Mouse (Mus musculus) heart, embryonic 16.5 days (tissue): ENCODE results near the gene Gm3099. TPM values are rescaled to one million over a fixed set of nuclear protein-coding genes. Genes with fewer than 3 reads are reported as not detected.
"Not testable (repeated sequence)": the region's sequence is repeated elsewhere in the genome, so short reads cannot be mapped to it uniquely, and the experiment has no call there.

ENCODE experiments used
- ATAC-seq: fragments of 200-750 bp; cut with Nextera tagmentation; replicated peaks from 2 replicates; pipeline ENCODE4 v1.8.0; 2017; ENCODE audit warnings: moderate number of reproducible peaks; ENCODE audit not compliant: insufficient read depth, low FRiP score; ENCODE audit errors: extremely low read depth
- H3K27ac ChIP-seq: fragments of 300-500 bp; sonication (generic); 2 replicates; pipeline ENCODE4 v1.5.1; 2014; ENCODE audit warnings: mild to moderate bottlenecking, low read length, control low read depth, moderate library complexity
- H3K27me3 ChIP-seq: fragments of 300-500 bp; sonication (generic); 2 replicates; pipeline ENCODE4 v1.6.1; 2014; ENCODE audit warnings: low read length, mixed read lengths; ENCODE audit not compliant: control insufficient read depth, insufficient read depth
- H3K36me3 ChIP-seq: fragments of 300-500 bp; sonication (generic); 2 replicates; pipeline ENCODE4 v1.6.1; 2014; ENCODE audit not compliant: control insufficient read depth, insufficient read depth
- H3K4me1 ChIP-seq: fragments of 300-500 bp; sonication (generic); 2 replicates; pipeline ENCODE4 v1.6.1; 2014; ENCODE audit warnings: low read length, mixed read lengths; ENCODE audit not compliant: control insufficient read depth, insufficient read depth
- H3K4me2 ChIP-seq: fragments of 300-500 bp; sonication (generic); 2 replicates; pipeline ENCODE4 v1.6.1; 2014; ENCODE audit warnings: low read depth, mild to moderate bottlenecking, control low read depth, low read length
- H3K4me3 ChIP-seq: fragments of 300-500 bp; sonication (generic); 2 replicates; pipeline ENCODE4 v1.5.1; 2014; ENCODE audit warnings: mild to moderate bottlenecking, control low read depth, low read length
- H3K9ac ChIP-seq: fragments of 300-500 bp; sonication (generic); 2 replicates; pipeline ENCODE4 v1.6.1; 2014; ENCODE audit warnings: low read length, control low read depth
- H3K9me3 ChIP-seq: fragments of 300-500 bp; sonication (generic); replicated peaks from 2 replicates; pipeline ENCODE4 v1.6.1; 2016; ENCODE audit warnings: low read length; ENCODE audit not compliant: control insufficient read depth
- WGBS: fragments of 180-500 bp; shearing (Covaris S2); extraction: QIAGEN DNeasy Blood & Tissue Kit; methylation state at CpG from one replicate; pipeline ENCODE4 v1.1.7; 2014; 5-methylcytosine and 5-hydroxymethylcytosine counted together
- polyA plus RNA-seq: library from polyadenylated mRNA; unstranded; fragments of >200 nt; fragmentation: Nextera tagmentation; extraction: Ambion mirVana; gene quantifications from 2 replicates; pipeline ENCODE4 v1.2.1, GENCODE M21; 2015

Gm3099 gene
- polyA plus RNA-seq, result not detected in 2 replicates

DNA sequence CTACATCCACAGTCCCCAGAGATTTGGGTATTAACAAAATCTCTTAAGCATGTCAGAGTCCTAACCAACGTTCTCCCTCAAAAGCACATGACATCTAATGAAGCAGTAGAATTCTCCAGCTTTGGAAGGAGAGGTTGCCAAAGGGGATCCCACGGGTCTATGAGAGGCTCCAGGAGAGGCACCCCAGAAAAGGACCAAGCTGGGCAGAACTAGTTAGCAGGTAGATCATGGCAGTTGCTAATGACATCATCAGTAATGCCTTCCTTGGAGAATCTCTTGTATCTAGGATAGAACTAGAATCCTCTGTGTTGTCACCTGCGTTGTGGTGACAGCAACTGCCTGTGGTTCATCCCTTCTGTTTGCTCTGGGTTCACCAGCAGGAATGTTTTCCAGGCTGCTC lies at the start of gene Gm3099:
Gm3099 (plus strand) TSS at position 301 of the 400 bp plus-strand sequence.
- not testable (repeated sequence) for H3K36me3 ChIP-seq, H3K4me1 ChIP-seq, H3K4me2 ChIP-seq, H3K4me3 ChIP-seq, ATAC-seq, H3K9ac ChIP-seq, H3K27me3 ChIP-seq, H3K27ac ChIP-seq, H3K9me3 ChIP-seq
- 67% methylated on average over 1 of the region's 3 CpGs for WGBS

- not testable (repeated sequence) for H3K36me3 ChIP-seq
These were observed 34.9 kb upstream of the Gm3099 start, which contains the start of gene Gm3095 for GRCm38 (mm10) chr14:3963247-3963646. Gm3095 (plus strand) TSS chr14:3963547.

DNA sequence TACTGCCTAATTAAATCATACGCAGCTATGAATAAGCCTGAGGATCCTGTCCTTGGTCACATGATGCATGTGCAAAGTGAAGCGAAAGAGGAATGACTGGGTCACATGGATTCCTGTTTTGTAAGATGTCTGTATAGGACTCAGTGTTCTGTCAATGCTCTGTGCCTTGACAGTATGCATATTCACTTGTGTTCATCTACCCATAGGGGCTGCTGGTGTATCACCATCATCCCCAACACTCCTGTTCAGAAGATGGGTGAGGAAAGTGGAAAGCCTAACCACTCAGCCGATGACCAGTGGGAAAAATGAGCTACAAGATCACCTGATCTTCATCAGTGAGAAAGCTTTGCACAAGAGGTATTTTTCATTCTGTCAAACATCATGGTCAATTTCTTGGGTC lies 25.4 kb downstream of the Gm3099 start, which contains the start of gene Gm5796:
Gm5796 (plus strand) TSS at position 301 of the 400 bp plus-strand sequence.
- 88% methylated on average over 1 of the region's 3 CpGs for WGBS
- not testable (repeated sequence) for H3K36me3 ChIP-seq, ATAC-seq, H3K9ac ChIP-seq, H3K4me1 ChIP-seq, H3K27me3 ChIP-seq, H3K9me3 ChIP-seq, H3K27ac ChIP-seq, H3K4me3 ChIP-seq, H3K4me2 ChIP-seq

More at GRCm38 (mm10) chr14:3963247-3963646, 34.9 kb upstream of the Gm3099 start, which contains the start of gene Gm3095:
- not testable (repeated sequence) for ATAC-seq, H3K4me2 ChIP-seq, H3K4me3 ChIP-seq, H3K27me3 ChIP-seq, H3K9me3 ChIP-seq, H3K27ac ChIP-seq, H3K4me1 ChIP-seq, H3K9ac ChIP-seq
- no CpG with 5 or more reads among the region's 2 CpGs for WGBS

Other genes with a start within 250 kb of the Gm3099 start
- gene Gm3002, start 188.3 kb upstream of the Gm3099 start, polyA plus RNA-seq, result 1.9 and 3.6 TPM in 2 replicates
- gene Gm3033, start 152.1 kb upstream of the Gm3099 start, polyA plus RNA-seq, result not detected in 2 replicates
- 0.31 TPM in 1 of 2 replicates, not detected in the other for gene Gm2916, start 114.2 kb upstream of the Gm3099 start, polyA plus RNA-seq
- gene Gm3029, start 66.6 kb upstream of the Gm3099 start, polyA plus RNA-seq, result not detected in 2 replicates
- 0.33 TPM in 1 of 2 replicates, not detected in the other for gene Gm3095, start 34.8 kb upstream of the Gm3099 start, polyA plus RNA-seq
- 0.40 and 1.1 TPM in 2 replicates for gene Gm5796, start 25.5 kb downstream of the Gm3099 start, polyA plus RNA-seq
- gene Gm3115, start 85.7 kb downstream of the Gm3099 start, polyA plus RNA-seq, result not detected in 2 replicates
- 0.50 TPM in 1 of 2 replicates, not detected in the other for gene Gm8108, start 112.1 kb downstream of the Gm3099 start, polyA plus RNA-seq
- gene Gm3127, start 166.6 kb downstream of the Gm3099 start, polyA plus RNA-seq, result not detected in 2 replicates
- 0.18 TPM in 1 of 2 replicates, not detected in the other for gene Gm2974, start 184.2 kb downstream of the Gm3099 start, polyA plus RNA-seq